Mouse (Mus musculus): ENCODE data around the gene Ap4s1. TPM values are rescaled to one million over a fixed set of nuclear protein-coding genes. Genes with fewer than 3 reads are reported as not detected.

The Ap4s1 gene
- polyA plus RNA-seq, 2 experiments = 18.5 to 32.8 TPM

DNA sequence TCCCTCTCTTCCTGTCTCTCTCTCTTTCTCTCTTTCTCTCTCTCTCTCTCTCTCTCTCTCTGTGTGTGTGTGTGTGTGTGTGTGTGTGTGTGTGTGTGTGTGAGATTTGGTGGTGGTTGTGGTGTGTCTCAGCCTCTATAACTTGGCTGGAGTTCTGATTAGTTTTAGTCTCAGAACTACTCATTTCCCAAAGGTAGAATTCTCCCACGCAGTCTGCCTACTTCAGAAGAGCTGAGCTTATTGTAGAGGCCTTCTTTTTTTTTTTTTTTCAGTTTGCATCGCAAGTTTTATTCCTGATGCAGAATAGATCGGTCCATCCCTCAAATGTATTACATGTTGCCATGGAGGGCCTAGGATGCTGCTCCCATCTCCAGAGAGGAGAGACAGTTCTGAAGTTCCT is 18.9 kb downstream of the Ap4s1 start:
- ATAC-seq (ENCODE audit: low FRiP score, low read depth) (no peak), DNase-seq (ENCODE audit: low spot score) (no peak)
- Histone ChIP-seq H3K9me3 (ENCODE audit: control insufficient read depth, low read length) (no peaks in the 10 kb centered on the region), H3K4me3 (replicated peaks; ENCODE audit: low read length) (no peak overlapping the region), H3K9ac (ENCODE audit: low read depth, low read length, severe bottlenecking) (no peak overlapping the region), H3K27me3 (ENCODE audit: control insufficient read depth, insufficient read depth, low read length) (no peaks in the 10 kb centered on the region), H3K36me3 (ENCODE audit: control insufficient read depth, insufficient read depth, low read length) (no peaks in the 10 kb centered on the region), H3K27ac (replicated peaks; ENCODE audit: low read depth, low read length) (no peak overlapping the region), H3K4me2 (replicated peaks; ENCODE audit: low read depth, low read length, severe bottlenecking) (no peak overlapping the region), H3K4me1 (ENCODE audit: control insufficient read depth, insufficient read depth, low read length) (no peaks in the 10 kb centered on the region)
- no peak for TF ChIP-seq POLR2A (IDR thresholded peaks at IDR 0.05; ENCODE audit: borderline replicate concordance, extremely low read depth, insufficient read depth, insufficient read length)
- 64% methylated on average over 3 of the region's 3 CpGs for WGBS

DNA sequence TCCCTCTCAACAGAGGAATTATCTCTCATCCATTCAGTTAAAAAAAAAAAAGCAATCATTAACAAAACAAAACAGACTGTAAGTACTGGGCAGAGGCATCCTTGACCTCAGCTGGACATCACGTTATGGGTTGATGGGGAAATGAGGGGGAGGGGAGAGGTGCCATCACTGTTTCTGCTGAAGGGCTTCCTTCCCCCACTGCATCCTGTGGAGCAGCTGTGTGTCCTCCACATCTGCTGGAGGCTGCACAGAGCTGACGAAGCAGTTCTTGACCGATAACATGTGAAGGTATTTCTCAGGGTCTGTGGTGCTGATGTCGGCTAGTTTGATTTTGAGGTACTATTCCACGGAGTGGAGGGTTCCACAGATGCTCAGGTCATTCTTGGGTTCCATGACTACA is 19.3 kb downstream of the Ap4s1 start:
- Histone ChIP-seq H3K27ac (replicated peaks; ENCODE audit: low read depth, low read length) (no peak overlapping the region), H3K9me3 (ENCODE audit: control insufficient read depth, low read length) (no peaks in the 10 kb centered on the region), H3K4me2 (replicated peaks; ENCODE audit: low read depth, low read length, severe bottlenecking) (no peak overlapping the region), H3K27me3 (ENCODE audit: control insufficient read depth, insufficient read depth, low read length) (no peaks in the 10 kb centered on the region), H3K4me1 (ENCODE audit: control insufficient read depth, insufficient read depth, low read length) (no peaks in the 10 kb centered on the region), H3K36me3 (ENCODE audit: control insufficient read depth, insufficient read depth, low read length) (no peaks in the 10 kb centered on the region), H3K4me3 (replicated peaks; ENCODE audit: low read length) (no peak overlapping the region), H3K9ac (ENCODE audit: low read depth, low read length, severe bottlenecking) (no peak overlapping the region)
- no peak for TF ChIP-seq POLR2A (IDR thresholded peaks at IDR 0.05; ENCODE audit: borderline replicate concordance, extremely low read depth, insufficient read depth, insufficient read length)
- 65% methylated on average over 5 of the region's 5 CpGs for WGBS
- ATAC-seq (ENCODE audit: low FRiP score, low read depth) (no peak), DNase-seq (ENCODE audit: low spot score) (no peak)

DNA sequence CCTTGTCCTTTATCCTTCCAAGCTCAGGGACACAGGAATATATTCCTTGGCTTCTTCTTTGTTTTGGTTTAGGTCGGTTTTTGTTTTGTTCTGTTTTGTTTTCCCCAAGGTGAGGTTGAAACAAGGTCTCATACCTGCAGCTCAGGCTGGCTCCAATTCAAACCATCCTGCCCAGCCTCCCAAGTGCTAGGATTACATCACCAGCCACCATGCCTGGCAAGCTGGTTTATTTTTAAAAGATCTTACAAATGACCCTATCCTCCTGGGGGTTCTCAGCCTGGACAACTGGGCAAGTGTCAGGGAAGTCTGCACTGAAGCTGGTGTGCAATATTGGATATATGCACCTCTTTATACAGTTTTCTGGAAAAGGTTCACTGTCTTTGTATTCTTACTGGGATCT is 21.9 kb downstream of the Ap4s1 start:
- H3K27ac ChIP-seq (replicated peaks; ENCODE audit: low read depth, low read length) = no peak overlapping the region
- WGBS = 57% methylated on average over 1 of the region's 1 CpGs
- no peak for DNase-seq (ENCODE audit: low spot score)
- no peak for TF ChIP-seq POLR2A (IDR thresholded peaks at IDR 0.05; ENCODE audit: borderline replicate concordance, extremely low read depth, insufficient read depth, insufficient read length)
- no peaks in the 10 kb centered on the region for H3K9me3 ChIP-seq (ENCODE audit: control insufficient read depth, low read length)
- ATAC-seq (ENCODE audit: low FRiP score, low read depth) = no peak
- no peak overlapping the region for H3K4me3 ChIP-seq (replicated peaks; ENCODE audit: low read length)
- H3K9ac ChIP-seq (ENCODE audit: low read depth, low read length, severe bottlenecking) = no peak overlapping the region
- no peak overlapping the region for H3K4me2 ChIP-seq (replicated peaks; ENCODE audit: low read depth, low read length, severe bottlenecking)
- H3K4me1 ChIP-seq (ENCODE audit: control insufficient read depth, insufficient read depth, low read length) = no peaks in the 10 kb centered on the region
- no peaks in the 10 kb centered on the region for H3K36me3 ChIP-seq (ENCODE audit: control insufficient read depth, insufficient read depth, low read length)
- no peaks in the 10 kb centered on the region for H3K27me3 ChIP-seq (ENCODE audit: control insufficient read depth, insufficient read depth, low read length)

GRCm38 (mm10) chr12:51718617-51719016 is 27.8 kb downstream of the Ap4s1 start:
- DNase-seq (ENCODE audit: low spot score) = no peak
- Histone ChIP-seq H3K4me1 (ENCODE audit: control insufficient read depth, insufficient read depth, low read length) (no peaks in the 10 kb centered on the region), H3K36me3 (ENCODE audit: control insufficient read depth, insufficient read depth, low read length) (peaks cover 3% of the 10 kb centered on the region), H3K27me3 (ENCODE audit: control insufficient read depth, insufficient read depth, low read length) (no peaks in the 10 kb centered on the region), H3K27ac (replicated peaks; ENCODE audit: low read depth, low read length) (no peak overlapping the region), H3K9ac (ENCODE audit: low read depth, low read length, severe bottlenecking) (no peak overlapping the region), H3K9me3 (ENCODE audit: control insufficient read depth, low read length) (no peaks in the 10 kb centered on the region), H3K4me2 (replicated peaks; ENCODE audit: low read depth, low read length, severe bottlenecking) (no peak overlapping the region), H3K4me3 (replicated peaks; ENCODE audit: low read length) (no peak overlapping the region)
- 86% methylated on average over 6 of the region's 6 CpGs for WGBS
- ATAC-seq (ENCODE audit: low FRiP score, low read depth) = no peak
- TF ChIP-seq POLR2A (IDR thresholded peaks at IDR 0.05; ENCODE audit: borderline replicate concordance, extremely low read depth, insufficient read depth, insufficient read length) = no peak

GRCm38 (mm10) chr12:51721836-51722235 is 31.0 kb downstream of the Ap4s1 start:
- TF ChIP-seq POLR2A (IDR thresholded peaks at IDR 0.05; ENCODE audit: borderline replicate concordance, extremely low read depth, insufficient read depth, insufficient read length) = no peak
- Histone ChIP-seq H3K4me2 (replicated peaks; ENCODE audit: low read depth, low read length, severe bottlenecking) (no peak overlapping the region), H3K4me1 (ENCODE audit: control insufficient read depth, insufficient read depth, low read length) (no peaks in the 10 kb centered on the region), H3K36me3 (ENCODE audit: control insufficient read depth, insufficient read depth, low read length) (peaks cover 6% of the 10 kb centered on the region), H3K27me3 (ENCODE audit: control insufficient read depth, insufficient read depth, low read length) (no peaks in the 10 kb centered on the region), H3K27ac (replicated peaks; ENCODE audit: low read depth, low read length) (no peak overlapping the region), H3K4me3 (replicated peaks; ENCODE audit: low read length) (no peak overlapping the region), H3K9me3 (ENCODE audit: control insufficient read depth, low read length) (no peaks in the 10 kb centered on the region), H3K9ac (ENCODE audit: low read depth, low read length, severe bottlenecking) (no peak overlapping the region)
- ATAC-seq (ENCODE audit: low FRiP score, low read depth) = peak; percentile 30; the same call in 1 of the 2 replicates
- 89% methylated on average over 8 of the region's 8 CpGs for WGBS
- DNase-seq (ENCODE audit: low spot score) = no peak

DNA sequence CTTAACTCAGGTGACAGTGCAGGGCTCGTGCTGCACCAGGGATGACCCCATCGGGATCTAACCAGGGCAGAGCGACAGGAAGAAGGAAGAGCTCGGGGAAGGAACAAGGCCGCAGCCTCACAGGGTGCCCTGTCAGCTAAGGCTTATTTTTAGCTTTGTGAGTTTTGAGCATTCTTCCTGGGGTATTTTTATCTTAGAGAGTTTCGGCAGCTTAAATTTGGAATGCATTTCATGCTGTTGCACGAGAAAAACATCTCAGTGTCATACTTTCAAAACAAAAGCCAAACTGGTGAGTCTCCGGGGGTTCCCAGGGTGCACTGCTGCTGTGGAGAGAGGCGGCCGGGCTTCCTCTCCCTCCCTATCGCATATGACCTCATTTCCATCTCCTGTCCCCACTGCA is 38.2 kb downstream of the Ap4s1 start:
- no peaks in the 10 kb centered on the region for H3K27me3 ChIP-seq (ENCODE audit: control insufficient read depth, insufficient read depth, low read length)
- H3K9ac ChIP-seq (ENCODE audit: low read depth, low read length, severe bottlenecking) = no peak overlapping the region
- TF ChIP-seq POLR2A (IDR thresholded peaks at IDR 0.05; ENCODE audit: borderline replicate concordance, extremely low read depth, insufficient read depth, insufficient read length) = no peak
- ATAC-seq (ENCODE audit: low FRiP score, low read depth) (0 out of 2 replicates have a peak, but pooled peaks have one; percentile 26), DNase-seq (ENCODE audit: low spot score) (no peak)
- H3K9me3 ChIP-seq (ENCODE audit: control insufficient read depth, low read length) = no peaks in the 10 kb centered on the region
- H3K4me2 ChIP-seq (replicated peaks; ENCODE audit: low read depth, low read length, severe bottlenecking) = no peak overlapping the region
- H3K36me3 ChIP-seq (ENCODE audit: control insufficient read depth, insufficient read depth, low read length) = peaks cover under 1% of the 10 kb centered on the region; the same call in 1 of the 2 replicates
- H3K4me3 ChIP-seq (replicated peaks; ENCODE audit: low read length) = no peak overlapping the region
- H3K4me1 ChIP-seq (ENCODE audit: control insufficient read depth, insufficient read depth, low read length) = no peaks in the 10 kb centered on the region
- WGBS = 74% methylated on average over 11 of the region's 11 CpGs
- H3K27ac ChIP-seq (replicated peaks; ENCODE audit: low read depth, low read length) = 0 out of 2 replicates have a peak overlapping the region, but pooled peaks have one; percentile 33
